Mouse (Mus musculus): Measurements from ENCODE around the gene Galnt16.

GRCm38 (mm10) chr12:80631790-80632189, 113.7 kb downstream of the Galnt16 start:
- no peak for TF ChIP-seq POLR2AphosphoS5 (IDR thresholded peaks at IDR 0.05; ENCODE audit: borderline replicate concordance, low read depth, low read length)
- no peak for TF ChIP-seq TAL1 (IDR thresholded peaks at IDR 0.05; ENCODE audit: low read length)
- TF ChIP-seq CTCF (IDR thresholded peaks at IDR 0.05 in 2 of 3, conservative IDR thresholded peaks at IDR 0.05 in 1 of 3; ENCODE audit: control insufficient read depth in 1 of 3, insufficient read depth in 1 of 3, low read depth in 2 of 3, low read length in 3 of 3, poor library complexity in 1 of 3, severe bottlenecking in 1 of 3) = no peak
- no peak for TF ChIP-seq TBP (IDR thresholded peaks at IDR 0.05; ENCODE audit: low read depth, low read length)
- TF ChIP-seq POLR2A (IDR thresholded peaks at IDR 0.05; ENCODE audit: control insufficient read depth in 1 of 2, insufficient read depth in 1 of 2, low read depth in 1 of 2, low read length in 2 of 2, poor library complexity in 1 of 2) = no peak
- no peak for TF ChIP-seq EP300 (IDR thresholded peaks at IDR 0.05; ENCODE audit: low read depth in 1 of 2, low read length in 2 of 2)
- TF ChIP-seq CHD2 (IDR thresholded peaks at IDR 0.05; ENCODE audit: low read length) = no peak
- TF ChIP-seq MAZ (IDR thresholded peaks at IDR 0.05; ENCODE audit: low read depth, low read length) = no peak
- TF ChIP-seq USF1 (IDR thresholded peaks at IDR 0.05; ENCODE audit: low read depth, low read length) = no peak
- TF ChIP-seq HCFC1 (IDR thresholded peaks at IDR 0.05; ENCODE audit: low read depth, low read length) = no peak
- TF ChIP-seq MXI1 (IDR thresholded peaks at IDR 0.05; ENCODE audit: low read depth, low read length) = no peak
- no peak for TF ChIP-seq UBTF (IDR thresholded peaks at IDR 0.05; ENCODE audit: borderline replicate concordance, insufficient read depth, low read depth, low read length)
- TF ChIP-seq KAT2A (conservative IDR thresholded peaks at IDR 0.05; ENCODE audit: low read depth, low read length) = no peak
- TF ChIP-seq NRF1 (IDR thresholded peaks at IDR 0.05; ENCODE audit: insufficient read depth, low read depth, low read length, poor library complexity, severe bottlenecking) = no peak
